Mouse (Mus musculus) brain, embryonic 14.5 days (tissue): ENCODE data around the gene Znrd1. TPM values are rescaled to one million over a fixed set of nuclear protein-coding genes. Genes with fewer than 3 reads are reported as not detected.

Experiments used
- DNase-seq: peaks from one replicate; pipeline ENCODE4 v3.0.0-alpha.2; 2011; ENCODE audit warnings: low read depth
- CTCF ChIP-seq: fragments of 200-500 bp; IDR thresholded peaks from 2 replicates; pipeline ENCODE4 v1.5.1; 2012; ENCODE audit warnings: inconsistent platforms, mild to moderate bottlenecking, moderate library complexity, borderline replicate concordance; ENCODE audit not compliant: insufficient read depth, insufficient read length; ENCODE audit errors: extremely low read depth
- POLR2A ChIP-seq: fragments of 200-500 bp; IDR thresholded peaks from 2 replicates; pipeline ENCODE4 v1.6.1; 2012; ENCODE audit warnings: mild to moderate bottlenecking, inconsistent platforms, borderline replicate concordance; ENCODE audit not compliant: poor library complexity, insufficient read depth, insufficient read length, severe bottlenecking; ENCODE audit errors: extremely low read depth
- polyA plus RNA-seq: library from polyadenylated mRNA; depleted of rRNA; stranded (reverse); fragments of >200 nt; gene quantifications from 2 replicates; pipeline ENCODE4 v1.2.3, GENCODE M21; 2012

Znrd1 gene
- polyA plus RNA-seq, 1 experiment = 41.8 TPM

GRCm38 (mm10) chr17:36989437-36989836 lies 31.1 kb upstream of the Znrd1 start, which contains the start of gene H2-M5:
Gene H2-M5, minus strand, starts transcription at chr17:36989537.
- DNase-seq = no peak
- TF ChIP-seq CTCF = no peak
- no peak for TF ChIP-seq POLR2A

GRCm38 (mm10) chr17:36988475-36988874 lies 30.1 kb upstream of the Znrd1 start:
- DNase-seq = no peak
- TF ChIP-seq CTCF (no peak), POLR2A (no peak)

- DNase-seq = no peak
- TF ChIP-seq CTCF = no peak
Measured at GRCm38 (mm10) chr17:36982253-36983155, 24.1 kb upstream of the Znrd1 start.

GRCm38 (mm10) chr17:36981845-36982244 lies 23.5 kb upstream of the Znrd1 start:
- DNase-seq = no peak
- TF ChIP-seq CTCF = no peak
- no peak for TF ChIP-seq POLR2A

GRCm38 (mm10) chr17:36981221-36981813 lies 23.0 kb upstream of the Znrd1 start, which contains the start of gene 2410137M14Rik:
Gene 2410137M14Rik, minus strand, starts transcription at chr17:36981237.
- TF ChIP-seq CTCF (no peak), POLR2A (no peak)
- no peak for DNase-seq

- no peak for DNase-seq
- TF ChIP-seq POLR2A = no peak
- no peak for TF ChIP-seq CTCF
Measured at GRCm38 (mm10) chr17:36973271-36973787, 15.0 kb upstream of the Znrd1 start.

- TF ChIP-seq CTCF (no peak), POLR2A (no peak)
- no peak for DNase-seq
Measured at GRCm38 (mm10) chr17:36972791-36973190, 14.4 kb upstream of the Znrd1 start.

GRCm38 (mm10) chr17:36971172-36971850 lies 13.0 kb upstream of the Znrd1 start:
- TF ChIP-seq CTCF (no peak), POLR2A (no peak)
- no peak for DNase-seq

GRCm38 (mm10) chr17:36970316-36970890 lies 12.0 kb upstream of the Znrd1 start:
- no peak for DNase-seq
- TF ChIP-seq POLR2A = no peak
- no peak for TF ChIP-seq CTCF

GRCm38 (mm10) chr17:36966875-36967274 lies 8.5 kb upstream of the Znrd1 start:
- TF ChIP-seq CTCF = no peak
- TF ChIP-seq POLR2A = no peak
- no peak for DNase-seq

- TF ChIP-seq POLR2A = no peak
- no peak for TF ChIP-seq CTCF
- no peak for DNase-seq
Measured at GRCm38 (mm10) chr17:36961125-36961524, 2.8 kb upstream of the Znrd1 start.
